Mouse (Mus musculus) heart, adult 2 months (tissue): ENCODE results near the gene Lad1. TPM values are rescaled to one million over a fixed set of nuclear protein-coding genes. Genes with fewer than 3 reads are reported as not detected.

ENCODE experiments used
- DNase-seq, 2 experiments: peaks; one replicate each; pipeline ENCODE4 v3.0.0; 2021
- H3K27ac ChIP-seq: fragments of 200-600 bp; 2 replicates; pipeline ENCODE4 v1.8.1; 2022
- H3K27me3 ChIP-seq: fragments of 200-500 bp; 2 replicates; pipeline ENCODE4 v1.6.1; 2012; ENCODE audit warnings: mild to moderate bottlenecking, low read length, inconsistent platforms, mixed read lengths; ENCODE audit not compliant: control insufficient read depth, insufficient read depth
- H3K36me3 ChIP-seq: fragments of 200-500 bp; 2 replicates; pipeline ENCODE4 v1.6.1; 2012; ENCODE audit warnings: low read length, inconsistent platforms; ENCODE audit not compliant: control insufficient read depth, insufficient read depth
- H3K4me1 ChIP-seq: fragments of 200-500 bp; 2 replicates; pipeline ENCODE4 v1.6.1; 2011; ENCODE audit warnings: low read length; ENCODE audit not compliant: control insufficient read depth, insufficient read depth
- H3K4me3 ChIP-seq: fragments of 200-600 bp; 2 replicates; pipeline ENCODE4 v1.8.1; 2022
- H3K79me2 ChIP-seq: fragments of 200-500 bp; replicated peaks from 2 replicates; pipeline ENCODE4 v1.6.1; 2012; ENCODE audit warnings: mild to moderate bottlenecking, inconsistent platforms, low read length, moderate library complexity, mixed read lengths; ENCODE audit not compliant: control insufficient read depth, insufficient read depth
- H3K9ac ChIP-seq: fragments of 200-500 bp; 2 replicates; pipeline ENCODE4 v1.6.1; 2012; ENCODE audit warnings: low read depth, mild to moderate bottlenecking, control low read depth, inconsistent platforms, low read length, mixed read lengths
- CTCF ChIP-seq: fragments of 200-600 bp; IDR thresholded peaks from 2 replicates; pipeline ENCODE4 v1.8.1; 2022; ENCODE audit warnings: antibody characterized with exemption, mild to moderate bottlenecking, moderate library complexity
- EP300 ChIP-seq: fragments of 200-500 bp; IDR thresholded peaks from 2 replicates; pipeline ENCODE4 v1.6.1; 2011; ENCODE audit warnings: low read depth, low read length, control low read depth; ENCODE audit not compliant: insufficient read depth
- POLR2A ChIP-seq: fragments of 200-500 bp; IDR thresholded peaks from 2 replicates; pipeline ENCODE4 v1.6.1; 2011; ENCODE audit warnings: mild to moderate bottlenecking, low read depth, low read length, control low read depth; ENCODE audit not compliant: insufficient read depth
- WGBS: fragments of 180-500 bp; shearing (Covaris S2); methylation state at CpG from one replicate; pipeline ENCODE4 v1.1.7; 2018; 5-methylcytosine and 5-hydroxymethylcytosine counted together
- intact Hi-C: fragments of 180-260 bp; cut with DNase I; formaldehyde crosslinking; loops from one replicate; pipeline ENCODE4 v1.15.1; 2025
- polyA plus RNA-seq: library from polyadenylated mRNA; depleted of rRNA; stranded (reverse); fragments of >200 nt; gene quantifications from 2 replicates; pipeline ENCODE4 v1.2.3, GENCODE M21; 2012
- total RNA-seq, 2 experiments: library from RNA; stranded (reverse); gene quantifications; 2 replicates each; pipeline ENCODE4 v1.2.3; 2021

Gene Lad1
- total and polyA plus RNA-seq, 3 experiments = 7.2 to 16.2 (median 7.3) TPM

DNA sequence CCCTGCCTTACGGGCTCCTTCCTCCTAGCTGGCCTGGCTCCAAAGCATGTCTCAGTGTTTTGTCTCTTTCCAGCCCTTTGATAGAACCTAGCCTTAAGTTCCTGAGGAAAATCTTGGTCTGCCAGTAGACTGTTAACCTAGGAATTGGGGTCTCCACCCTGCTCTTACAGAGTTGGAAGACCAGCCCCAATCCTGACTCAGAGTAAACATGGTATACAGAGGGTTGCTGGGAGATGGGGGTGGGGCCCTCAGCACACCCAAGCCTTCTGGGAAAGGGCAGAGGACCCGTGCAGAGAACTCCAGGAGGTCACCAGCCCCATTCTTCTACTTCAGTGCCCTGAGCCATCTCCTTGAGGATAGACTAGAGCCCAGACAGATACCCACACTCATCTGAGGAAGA, 5.8 kb upstream of the Lad1 start:
- Histone ChIP-seq H3K9ac (no peak overlapping the region), H3K36me3 (no peaks in the 10 kb centered on the region), H3K4me1 (no peaks in the 10 kb centered on the region; the same call in 1 of the 2 replicates), H3K27ac (no peak overlapping the region), H3K27me3 (no peaks in the 10 kb centered on the region), H3K4me3 (no peak overlapping the region), H3K79me2 (no peaks in the 10 kb centered on the region)
- TF ChIP-seq EP300 = no peak
- TF ChIP-seq POLR2A = no peak
- TF ChIP-seq CTCF = no peak
- 23% methylated on average over 2 of the region's 2 CpGs for WGBS
- intact Hi-C loops = loop anchor here (2.0 to 5.0 kb wide), 2 partner anchors 16 to 130 kb away; no protein-coding TSS in a partner anchor
- no peak for DNase-seq

DNA sequence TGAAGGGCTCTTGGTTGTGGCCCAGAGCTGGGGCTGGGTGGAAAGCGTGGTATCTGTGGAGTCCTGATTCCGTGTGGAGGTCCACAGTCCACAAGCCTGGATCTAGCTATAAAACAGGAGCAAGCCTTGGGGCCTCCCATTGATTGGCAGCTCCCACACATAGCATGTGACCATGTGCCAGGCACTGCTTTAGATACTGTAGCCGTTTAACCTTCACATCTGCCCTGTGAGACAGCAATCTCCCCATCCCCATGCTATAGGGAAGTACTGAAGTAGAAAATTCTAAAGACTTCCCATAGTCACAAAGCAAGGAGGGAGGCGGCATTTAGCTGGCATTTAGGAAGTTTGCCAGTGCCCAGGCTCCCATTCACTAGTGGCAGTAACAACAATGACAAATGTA, 5.3 kb upstream of the Lad1 start:
- 49% methylated on average over 4 of the region's 4 CpGs for WGBS
- H3K9ac ChIP-seq = no peak overlapping the region
- TF ChIP-seq POLR2A = no peak
- no peak for TF ChIP-seq CTCF
- TF ChIP-seq EP300 = no peak
- intact Hi-C loops = loop anchor here (2.0 to 5.0 kb wide), 2 partner anchors 16 to 129 kb away; no protein-coding TSS in a partner anchor
- no peaks in the 10 kb centered on the region; the same call in 1 of the 2 replicates for H3K4me1 ChIP-seq
- no peaks in the 10 kb centered on the region for H3K27me3 ChIP-seq
- no peaks in the 10 kb centered on the region for H3K36me3 ChIP-seq
- no peak for DNase-seq
- H3K4me3 ChIP-seq = no peak overlapping the region
- no peak overlapping the region for H3K27ac ChIP-seq
- H3K79me2 ChIP-seq = no peaks in the 10 kb centered on the region

DNA sequence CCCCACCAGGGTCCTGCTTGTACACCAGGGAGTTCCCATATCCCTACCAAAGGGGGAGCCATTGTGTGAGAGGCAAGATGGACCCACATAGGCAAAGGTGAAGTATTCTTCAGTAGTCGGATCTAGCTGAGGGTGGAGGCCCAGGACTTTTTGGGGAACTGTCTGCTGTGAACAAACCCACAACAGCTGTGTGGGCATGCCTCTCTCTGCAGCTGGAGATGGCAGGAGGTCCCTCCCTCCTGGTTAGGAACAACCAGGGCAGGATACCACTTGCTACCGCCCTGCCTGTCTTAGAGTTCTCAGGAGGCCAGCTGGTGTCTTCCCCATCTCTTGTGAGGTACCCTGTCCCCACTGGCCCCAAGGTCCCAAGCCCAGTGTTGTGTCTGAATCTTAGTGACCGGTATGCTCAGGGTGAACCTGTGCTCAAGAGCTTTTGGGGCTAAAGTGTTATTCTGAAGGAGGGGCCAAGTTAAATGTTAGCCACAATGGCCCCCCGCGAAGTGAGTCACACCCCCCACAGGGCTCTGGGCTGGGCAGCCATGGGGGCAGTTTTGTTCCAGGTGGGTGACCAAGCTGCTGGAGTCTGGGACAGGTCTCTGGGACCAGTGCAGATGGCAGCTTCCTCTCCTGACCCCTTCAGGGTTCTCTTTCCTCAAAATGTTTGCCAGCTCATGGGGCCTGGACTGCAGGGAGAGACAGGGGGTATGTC, 4.6 kb upstream of the Lad1 start:
- WGBS = 85% methylated on average over 5 of the region's 5 CpGs
- no peak overlapping the region for H3K27ac ChIP-seq
- H3K27me3 ChIP-seq = peaks cover 5% of the 10 kb centered on the region
- H3K9ac ChIP-seq = no peak overlapping the region
- no peaks in the 10 kb centered on the region; the same call in 1 of the 2 replicates for H3K4me1 ChIP-seq
- H3K36me3 ChIP-seq = no peaks in the 10 kb centered on the region
- TF ChIP-seq EP300 (no peak), CTCF (no peak), POLR2A (no peak)
- H3K4me3 ChIP-seq = no peak overlapping the region
- DNase-seq = no peak
- H3K79me2 ChIP-seq = no peaks in the 10 kb centered on the region
- intact Hi-C loops = loop anchor here (2.0 to 5.0 kb wide), 2 partner anchors 15 to 128 kb away; no protein-coding TSS in a partner anchor

DNA sequence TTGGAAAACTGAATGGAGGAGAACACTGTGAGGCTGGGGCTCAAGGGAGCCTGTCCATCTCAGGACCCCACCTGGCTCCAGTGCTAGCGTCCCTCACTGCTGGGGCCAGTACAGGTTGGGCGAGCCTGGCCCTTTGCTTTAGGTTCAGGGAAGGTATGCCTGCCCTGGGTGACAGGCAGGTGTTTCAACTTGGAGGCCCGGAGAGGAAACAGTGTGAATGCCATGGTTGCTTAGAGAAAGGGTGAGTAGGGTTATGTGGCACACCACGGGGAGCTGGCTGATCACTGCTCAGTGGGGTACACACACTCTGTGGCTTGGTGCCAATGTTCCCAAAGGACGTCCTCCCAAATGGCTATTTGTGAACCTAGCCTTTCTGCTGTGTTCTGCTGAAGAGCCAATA, 3.9 kb upstream of the Lad1 start:
- no peak for TF ChIP-seq POLR2A
- TF ChIP-seq CTCF = no peak
- no peak for TF ChIP-seq EP300
- no peak for DNase-seq
- 83% methylated on average over 5 of the region's 5 CpGs for WGBS
- H3K36me3 ChIP-seq = no peaks in the 10 kb centered on the region
- no peak overlapping the region for H3K4me3 ChIP-seq
- H3K27me3 ChIP-seq = peaks cover 10% of the 10 kb centered on the region
- intact Hi-C loops = loop anchor here (5.0 kb wide), 1 partner anchor 128 kb away; no protein-coding TSS in a partner anchor
- no peak overlapping the region for H3K27ac ChIP-seq
- H3K4me1 ChIP-seq = no peaks in the 10 kb centered on the region; the same call in none of the 2 replicates
- no peak overlapping the region for H3K9ac ChIP-seq
- no peaks in the 10 kb centered on the region for H3K79me2 ChIP-seq

DNA sequence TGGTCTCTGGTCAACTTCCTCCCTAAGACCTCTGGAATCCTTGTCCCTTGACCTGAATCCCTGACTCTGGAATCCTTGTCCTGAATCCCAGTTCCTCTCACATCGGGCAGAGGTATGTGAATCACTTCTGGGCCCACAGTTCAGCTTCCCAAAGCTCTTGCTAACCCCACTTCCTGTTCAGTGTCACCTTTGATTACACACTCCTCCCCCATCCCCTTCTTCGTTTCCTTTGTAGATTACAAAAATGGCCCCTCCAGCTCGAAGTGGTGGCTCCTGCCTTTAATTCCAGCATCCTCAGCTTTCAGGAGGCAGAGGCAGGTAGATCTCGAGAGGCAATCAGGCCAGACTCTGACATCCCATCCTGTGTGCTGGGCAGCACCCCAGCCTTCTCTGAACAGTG, 803 bp upstream of the Lad1 start:
- Histone ChIP-seq H3K9ac (no peak overlapping the region), H3K27ac (no peak overlapping the region), H3K27me3 (peaks cover 11% of the 10 kb centered on the region), H3K4me1 (no peaks in the 10 kb centered on the region; the same call in 1 of the 2 replicates), H3K4me3 (no peak overlapping the region), H3K79me2 (no peaks in the 10 kb centered on the region), H3K36me3 (no peaks in the 10 kb centered on the region)
- no peak for TF ChIP-seq POLR2A
- TF ChIP-seq CTCF = no peak
- TF ChIP-seq EP300 = no peak
- intact Hi-C loops = no loop called here
- no peak for DNase-seq
- 38% methylated on average over 4 of the region's 4 CpGs for WGBS

DNA sequence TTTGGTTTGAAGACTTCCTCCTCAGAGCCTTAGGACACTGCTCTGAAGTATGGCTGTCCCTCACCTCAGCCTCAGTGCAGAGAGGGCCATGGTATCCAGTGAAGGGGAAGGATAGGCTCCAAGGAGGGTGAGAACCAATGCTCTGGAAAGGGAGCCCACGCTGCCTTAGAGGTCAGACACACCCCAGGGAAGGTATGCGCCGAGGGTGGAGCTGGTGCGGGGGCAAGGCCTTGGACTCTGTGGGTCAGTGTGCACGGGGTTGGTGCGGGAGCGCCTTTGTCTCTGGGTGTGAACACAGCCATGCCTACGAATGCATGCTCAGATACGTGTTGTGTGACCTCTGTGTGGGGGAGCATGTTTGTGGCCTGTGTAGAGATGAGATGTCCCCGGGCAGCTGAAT, 1.7 kb downstream of the Lad1 start:
- Histone ChIP-seq H3K27ac (no peak overlapping the region), H3K4me1 (no peaks in the 10 kb centered on the region; the same call in 1 of the 2 replicates), H3K79me2 (no peaks in the 10 kb centered on the region), H3K27me3 (peaks cover 11% of the 10 kb centered on the region), H3K4me3 (no peak overlapping the region), H3K9ac (no peak overlapping the region), H3K36me3 (no peaks in the 10 kb centered on the region)
- WGBS = 93% methylated on average over 10 of the region's 10 CpGs
- TF ChIP-seq EP300 = no peak
- no peak for TF ChIP-seq POLR2A
- no peak for TF ChIP-seq CTCF
- intact Hi-C loops = no loop called here
- no peak for DNase-seq
